Mouse (Mus musculus) common myeloid progenitor, adult 5-6 weeks (primary cell): ENCODE data around the gene Brcc3. TPM values are rescaled to one million over a fixed set of nuclear protein-coding genes. Genes with fewer than 3 reads are reported as not detected.

ENCODE experiments used
- ATAC-seq: replicated peaks from 2 replicates; pipeline ENCODE4 v1.8.0; 2016; ENCODE audit warnings: low read depth, mild to moderate bottlenecking, moderate TSS enrichment, inconsistent platforms; ENCODE audit not compliant: poor library complexity, severe bottlenecking
- total RNA-seq: library from RNA; stranded (forward); fragments of 200-1000, 187-1606 nt; gene quantifications from 2 replicates; pipeline ENCODE4 v1.2.3, GENCODE M21; 2017

Gene Brcc3
- total RNA-seq, result 34.0 and 41.9 TPM in 2 replicates

DNA sequence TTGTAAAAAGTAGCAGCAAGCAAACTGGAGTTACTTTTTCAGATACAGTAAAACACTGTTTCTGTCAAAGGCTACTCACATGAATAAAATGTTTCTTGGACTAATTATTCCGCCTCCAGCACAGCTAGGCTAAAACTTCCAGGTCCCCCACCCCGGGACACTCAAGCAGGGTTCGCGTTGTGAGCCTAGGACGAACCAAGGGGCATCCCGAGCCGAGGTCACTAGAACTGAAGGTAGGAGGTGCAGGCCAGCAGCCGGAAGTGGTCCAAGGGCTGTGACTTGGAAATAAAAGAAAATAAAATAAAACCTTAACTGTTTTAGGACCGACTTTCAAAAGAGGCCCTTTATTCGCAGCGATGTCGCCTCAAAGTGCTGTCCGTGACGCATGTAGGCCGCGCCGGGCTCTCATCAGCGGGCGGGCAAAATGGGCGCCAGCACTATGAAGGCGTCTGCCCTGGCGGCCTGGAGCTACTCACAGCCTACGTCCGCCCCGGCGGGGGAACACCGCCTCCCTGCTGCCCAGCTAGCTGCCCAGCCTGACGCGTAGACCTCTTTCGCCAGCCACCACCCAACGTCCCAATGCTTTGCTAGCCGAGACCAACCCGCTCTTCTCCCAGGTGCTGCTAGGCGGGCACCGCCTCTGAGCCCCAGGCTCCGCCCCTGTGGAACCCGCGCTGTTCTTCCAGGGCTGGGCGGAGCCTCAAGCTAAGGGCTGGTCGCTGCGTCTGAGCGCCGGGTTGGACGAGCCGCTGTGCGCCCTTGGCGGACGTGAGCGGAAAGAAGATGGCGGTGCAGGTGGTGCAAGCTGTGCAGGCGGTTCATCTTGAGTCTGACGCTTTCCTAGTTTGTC is at the start of gene Brcc3, which contains the start of the genes Cmc4 and Mtcp1:
Gene Brcc3, plus strand, starts transcription at position 693 of the 850 bp plus-strand sequence.
Gene Cmc4, minus strand, starts transcription at position 649 of the 850 bp plus-strand sequence.
Gene Mtcp1, minus strand, starts transcription at position 653 of the 850 bp plus-strand sequence.
- ATAC-seq, result peak; percentile 98

DNA sequence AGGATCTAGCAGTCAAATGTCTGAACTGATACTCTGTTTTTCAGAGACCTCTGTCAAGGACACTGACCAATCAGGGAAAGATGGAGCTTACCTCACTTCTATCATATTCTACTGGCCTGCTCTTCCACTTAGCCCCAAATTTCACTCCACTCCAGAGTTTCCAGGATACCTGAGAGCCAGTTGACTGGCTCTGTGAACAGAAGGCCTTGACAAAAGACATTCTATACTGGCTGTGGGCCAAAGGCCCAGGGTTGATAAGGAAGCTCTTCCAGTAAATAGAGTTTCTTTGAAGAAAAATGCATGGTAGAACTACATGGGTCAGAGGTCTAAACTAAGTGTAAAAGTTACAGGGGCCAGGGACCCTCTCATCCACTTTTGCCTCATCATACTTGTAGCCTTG is 46.2 kb upstream of the Brcc3 start:
- no peak for ATAC-seq

DNA sequence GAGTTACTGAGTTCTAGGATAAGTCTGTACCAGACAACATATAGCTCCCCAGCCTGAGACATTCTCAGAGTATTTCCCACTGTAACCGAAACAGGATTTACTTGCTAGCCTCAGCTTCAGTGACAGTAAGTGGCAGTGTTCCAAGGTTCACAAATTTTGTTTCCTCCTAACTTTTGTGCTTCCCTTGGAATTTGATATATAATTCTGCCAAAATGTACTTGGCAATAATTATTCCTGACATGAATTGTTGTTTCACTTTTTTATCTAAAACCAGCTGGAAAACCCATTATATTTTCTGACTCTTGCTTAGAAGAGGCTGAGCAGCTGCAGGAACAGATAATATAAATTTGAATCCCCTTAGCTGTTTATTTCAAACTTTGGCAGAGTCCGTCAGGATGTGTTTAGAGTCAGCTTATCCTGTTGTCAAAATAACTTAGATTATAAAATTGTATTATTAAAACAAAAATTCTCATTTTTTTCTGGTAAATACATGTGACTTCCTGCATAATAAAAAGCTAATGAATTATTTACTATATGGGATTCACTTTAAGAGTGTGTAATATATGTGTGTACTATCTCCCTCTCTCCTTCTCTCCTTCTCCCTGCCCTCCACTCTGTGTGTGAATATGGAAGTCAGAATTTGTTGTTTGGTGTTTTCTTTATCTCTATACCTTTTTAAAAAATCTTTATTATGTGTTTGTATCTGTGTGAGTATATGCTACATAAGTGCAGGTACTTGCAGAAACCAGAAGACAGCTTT is 43.6 kb upstream of the Brcc3 start:
- no peak for ATAC-seq

DNA sequence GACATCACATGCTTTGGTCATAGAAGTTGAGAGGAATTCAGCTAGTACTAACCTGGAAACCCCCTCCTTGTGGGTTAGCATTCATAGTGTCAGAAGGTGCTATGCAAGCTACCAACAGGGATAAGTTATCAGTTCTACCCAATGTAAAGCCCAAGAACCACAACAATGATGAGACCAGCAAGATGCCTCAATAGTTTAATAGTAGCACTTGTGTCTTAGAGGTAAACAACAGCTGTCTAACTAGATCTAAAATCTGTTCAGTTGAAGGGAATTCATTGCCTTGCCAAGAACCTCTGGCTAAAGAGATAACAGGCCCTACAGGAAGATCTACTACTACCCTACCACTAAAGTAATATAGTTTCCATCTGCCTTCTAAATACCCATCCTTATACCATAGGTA is 39.6 kb upstream of the Brcc3 start:
- peak; percentile 50; the same call in 1 of the 2 replicates for ATAC-seq

DNA sequence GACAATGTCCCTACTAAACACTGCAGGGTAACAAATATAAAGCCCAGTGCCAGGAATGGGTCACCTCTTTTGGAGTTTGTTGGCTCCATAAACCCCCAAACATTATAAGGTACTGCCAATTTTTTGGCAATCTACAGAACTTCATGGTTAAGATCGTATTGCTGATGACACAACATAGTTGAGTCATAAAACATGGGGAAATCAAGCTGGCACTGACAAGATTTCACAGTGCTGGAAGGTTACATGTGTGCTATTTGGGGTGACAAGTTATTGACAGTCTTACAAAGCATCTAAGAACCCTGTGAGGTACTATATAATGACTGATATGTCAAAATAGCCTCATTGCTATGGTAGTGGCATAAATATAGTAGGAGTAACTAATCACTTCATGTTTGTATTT is 35.3 kb upstream of the Brcc3 start:
- no peak for ATAC-seq

DNA sequence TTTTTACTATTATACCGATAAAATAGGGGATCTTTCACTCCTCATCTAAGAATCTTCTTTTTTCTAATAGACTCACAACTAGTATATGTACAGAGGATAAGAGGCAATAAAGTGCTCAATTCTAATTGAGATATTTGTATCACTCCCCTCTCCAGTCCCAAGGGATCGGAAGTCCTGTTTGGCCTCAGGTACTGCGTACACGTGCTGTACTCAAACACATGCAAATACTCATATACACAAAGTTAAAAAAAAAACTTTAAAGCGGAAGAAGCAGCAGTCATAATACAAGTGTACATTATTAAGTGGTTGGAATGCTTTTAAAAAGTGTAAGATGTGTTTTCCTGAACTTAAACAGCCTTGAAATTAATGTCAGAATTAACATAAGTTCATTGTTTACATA is 34.7 kb upstream of the Brcc3 start:
- 0 out of 2 replicates have a peak, but pooled peaks have one; percentile 1 for ATAC-seq

DNA sequence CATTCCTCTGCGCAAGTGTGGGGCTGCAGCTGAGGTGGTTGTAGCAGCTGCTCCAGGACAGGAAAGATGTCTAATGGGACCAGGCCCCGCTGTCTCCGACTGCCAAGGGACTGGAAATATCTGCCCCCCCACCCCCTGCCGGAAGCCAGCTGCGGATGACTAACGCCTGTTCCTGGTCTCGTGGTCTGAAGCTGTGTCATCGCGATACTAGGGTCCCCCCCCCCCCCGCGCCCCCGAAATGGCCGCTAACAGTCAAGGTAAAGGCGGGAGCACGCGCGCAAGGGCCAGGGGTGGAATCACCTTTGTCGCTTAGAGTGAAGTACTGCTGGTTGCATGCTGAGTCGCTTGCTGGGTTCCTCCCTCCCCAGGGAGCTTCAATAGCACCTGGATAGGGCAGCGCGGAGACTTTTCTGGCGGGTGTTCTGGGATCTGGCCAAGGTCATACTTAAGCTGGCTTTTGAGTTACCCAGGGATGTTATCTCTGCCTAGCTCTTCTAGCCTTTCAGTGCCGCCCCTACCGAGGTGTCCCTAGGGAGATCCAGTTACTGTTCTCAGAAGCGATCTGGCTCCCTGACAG is 34.1 kb upstream of the Brcc3 start, which contains the start of the genes Fundc2 and F8:
Gene Fundc2, plus strand, starts transcription at position 205 of the 577 bp plus-strand sequence.
Gene F8, minus strand, starts transcription at position 421 of the 577 bp plus-strand sequence.
- ATAC-seq, result peak; percentile 98

DNA sequence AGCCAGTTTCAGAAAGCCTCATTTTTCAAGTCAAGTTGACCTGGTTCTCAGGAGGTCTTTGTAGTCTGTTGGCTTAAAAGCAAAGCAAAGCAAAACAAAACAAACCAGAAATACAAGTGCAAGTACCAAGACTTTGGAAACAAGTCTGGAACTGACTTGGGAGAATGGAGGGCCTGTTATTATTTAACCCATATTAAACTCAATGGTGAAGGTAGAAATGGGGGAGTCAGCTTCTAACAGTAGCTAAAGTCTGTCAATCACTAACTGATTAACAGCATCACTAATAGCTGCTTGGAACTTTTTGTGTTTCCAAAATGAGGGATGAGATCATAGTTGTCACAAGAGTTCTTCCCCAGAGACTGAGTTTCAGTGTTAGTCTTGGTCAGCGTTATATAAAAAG is 17.0 kb upstream of the Brcc3 start:
- no peak for ATAC-seq

DNA sequence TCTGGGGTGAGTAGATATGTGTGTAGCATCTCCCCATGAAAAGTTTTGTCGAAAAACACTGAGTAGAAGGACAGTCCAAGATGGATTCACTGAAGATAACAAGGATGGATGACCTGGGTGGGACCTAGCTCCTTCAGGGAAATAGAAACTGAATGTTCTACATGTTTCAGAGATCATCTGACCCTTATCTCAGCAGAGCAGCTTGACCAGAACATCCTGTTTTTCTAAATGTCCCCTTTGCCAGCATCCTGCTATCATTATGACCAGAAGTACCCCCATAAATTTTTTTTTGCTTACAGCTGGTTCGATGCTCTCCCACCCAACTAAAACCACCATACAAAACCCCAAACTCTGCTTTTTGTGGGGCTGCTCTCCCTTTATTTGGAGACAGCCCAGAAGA is 13.8 kb upstream of the Brcc3 start:
- peak; percentile 98 for ATAC-seq

DNA sequence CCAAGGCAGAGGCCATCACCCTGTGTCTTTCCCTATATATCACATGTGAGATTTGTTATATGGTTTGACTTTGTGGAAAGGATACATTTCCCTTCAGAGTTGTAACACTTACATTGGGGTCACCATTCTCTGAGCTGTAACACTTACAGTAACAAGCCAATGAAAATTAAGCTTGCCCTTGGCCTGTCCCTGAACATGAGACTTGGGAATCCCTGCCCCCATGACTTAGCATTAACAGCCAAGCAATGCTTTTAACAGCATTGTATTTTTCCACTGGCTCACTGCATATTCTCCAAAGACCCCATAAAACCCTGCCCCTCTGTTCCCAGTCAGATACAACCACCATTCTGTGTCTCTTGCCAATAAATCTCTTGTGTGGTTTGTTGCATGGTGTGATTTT is 13.1 kb upstream of the Brcc3 start:
- ATAC-seq, result peak; percentile 16; the same call in 1 of the 2 replicates

DNA sequence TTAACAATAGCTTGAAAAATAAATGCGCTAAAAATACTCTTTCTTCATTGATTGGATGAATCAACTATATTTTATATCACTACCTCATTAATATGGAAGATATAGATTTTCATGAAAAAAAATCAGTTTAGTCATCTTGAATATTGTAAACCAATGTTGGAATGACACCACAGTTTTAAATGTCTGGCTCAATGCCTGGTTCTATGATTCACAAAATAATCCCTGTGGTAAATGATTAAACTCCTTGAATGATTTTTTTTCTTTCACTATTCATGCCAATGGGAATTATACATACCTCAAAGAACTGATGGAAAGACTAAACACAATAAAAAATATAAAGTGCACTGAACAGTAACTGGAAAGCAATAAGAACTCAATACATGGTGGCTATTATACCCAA is 6.7 kb upstream of the Brcc3 start:
- ATAC-seq, result no peak

DNA sequence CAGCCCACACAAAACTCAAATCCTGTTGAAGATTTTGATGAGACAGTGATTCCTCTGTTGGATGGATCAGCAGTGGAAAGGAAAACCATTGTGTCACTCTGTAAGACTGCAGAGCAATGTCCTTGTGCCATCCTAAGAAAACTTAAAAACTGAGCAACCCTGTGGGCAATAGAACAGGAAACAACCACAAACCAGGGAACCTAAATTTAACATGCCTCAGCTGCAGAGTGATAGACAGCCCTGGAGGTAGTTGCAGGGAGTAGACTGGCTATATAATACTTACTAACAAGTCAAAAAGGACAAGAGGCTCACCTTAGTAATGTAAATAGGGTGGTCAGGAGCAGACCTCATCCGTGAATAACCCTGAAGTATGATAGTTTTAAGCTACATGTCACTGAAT is 38.2 kb downstream of the Brcc3 start:
- ATAC-seq, result peak; percentile 65

DNA sequence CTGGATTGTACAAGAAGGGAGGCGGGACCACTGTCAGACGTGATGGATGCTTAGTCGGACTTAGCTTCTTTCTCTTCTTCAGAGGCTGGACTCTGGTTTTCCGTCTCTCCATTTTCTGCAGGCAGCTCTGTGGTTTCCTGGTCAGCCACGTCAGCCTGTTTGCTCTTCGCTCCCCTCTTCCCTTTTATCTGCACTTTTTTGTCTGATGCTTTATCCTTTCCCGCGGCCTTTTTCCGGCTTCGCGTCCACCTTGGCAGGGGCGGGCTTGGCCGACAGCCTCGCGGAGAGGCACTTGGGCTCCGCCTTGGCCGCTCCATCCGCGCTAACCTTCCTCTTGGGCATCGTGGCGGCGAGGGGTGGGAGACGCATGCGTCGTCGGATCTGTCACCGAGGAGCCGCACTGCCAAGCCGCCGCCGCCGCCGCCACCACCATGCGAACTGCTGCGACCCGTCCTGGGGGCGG is 58.8 kb downstream of the Brcc3 start:
- peak; percentile 99 for ATAC-seq

DNA sequence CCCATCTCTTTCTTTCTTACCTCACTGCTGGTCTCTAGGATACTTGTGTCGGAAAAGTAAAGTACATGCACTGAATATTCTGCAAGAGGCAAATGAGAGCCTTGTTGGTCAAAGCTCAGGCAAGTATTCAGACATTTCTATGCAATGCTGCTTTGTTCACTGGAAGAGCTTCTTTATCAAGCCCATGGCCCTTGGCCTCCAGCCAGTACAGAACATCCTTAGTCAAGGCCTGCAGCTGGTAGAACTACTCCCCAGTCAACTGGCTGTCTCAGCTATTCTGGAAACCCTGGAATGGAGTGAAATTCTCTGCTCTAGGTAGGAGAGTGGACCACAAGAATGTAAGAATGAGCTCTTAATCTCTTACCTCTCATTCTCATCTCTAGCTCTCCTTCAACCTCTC is 73.5 kb downstream of the Brcc3 start:
- ATAC-seq, result no peak

Other genes starting within 250 kb of the Brcc3 start
- 74.0 and 116 TPM in 2 replicates for gene Fundc2, start 34.2 kb upstream of the Brcc3 start, total RNA-seq
- gene F8, start 34.0 kb upstream of the Brcc3 start, total RNA-seq, result 0.64 and 1.3 TPM in 2 replicates
- 5.4 and 13.7 TPM in 2 replicates for gene Cmc4, start within 50 bp of the Brcc3 start, total RNA-seq
- 8.3 and 13.1 TPM in 2 replicates for gene Mtcp1, start within 50 bp of the Brcc3 start, total RNA-seq
- 149 and 163 TPM in 2 replicates for gene Vbp1, start 97.7 kb downstream of the Brcc3 start, total RNA-seq
- not detected in 2 replicates for gene Rab39b, start 161.6 kb downstream of the Brcc3 start, total RNA-seq